Mouse (Mus musculus) heart, postnatal 0 days (tissue): ENCODE measurements around the gene Shroom1.

Experiments
- CTCF ChIP-seq: IDR thresholded peaks from 2 replicates; pipeline ENCODE4 v1.5.1; 2016; ENCODE audit warnings: antibody characterized with exemption, control low read depth, low read depth
- EP300 ChIP-seq: IDR thresholded peaks from 2 replicates; pipeline ENCODE4 v1.6.1; 2016; ENCODE audit warnings: antibody characterized with exemption, low read depth

GRCm38 (mm10) chr11:53491954-53492401 lies 35.0 kb downstream of the Shroom1 start:
- TF ChIP-seq CTCF (no peak), EP300 (no peak)
